Comparison of ENCODE assay signal across 8 mouse cellular contexts in the genomic region with DNA sequence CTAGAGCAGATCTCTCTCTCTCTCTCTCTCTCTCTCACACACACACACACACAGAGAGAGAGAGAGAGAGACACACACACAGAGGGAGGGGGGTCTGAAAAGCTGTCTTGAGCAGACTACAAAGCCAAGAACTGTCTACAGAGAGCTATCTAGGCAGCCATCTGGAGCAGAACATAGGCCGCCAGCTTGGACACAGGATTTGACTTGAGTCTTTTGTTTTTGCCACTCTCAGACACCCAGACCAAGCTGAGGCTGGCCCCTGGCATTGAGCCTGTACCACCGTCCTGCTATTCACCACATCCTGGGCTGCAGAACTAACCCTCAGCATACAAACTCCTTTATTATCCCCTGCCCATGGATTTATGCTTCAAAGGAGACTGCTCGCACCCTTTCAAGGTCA. TPM values are rescaled to one million over a fixed set of nuclear protein-coding genes. Genes with fewer than 3 reads are reported as not detected.
A peak's percentile ranks its signal among the peaks of the same experiment; 100 is the strongest.
DNase-seq lines count a peak whose midpoint lies in the region; ATAC-seq lines count a peak whose summit lies in the region.

No protein-coding gene starts in this region.

- 66% methylated on average over 3 of the region's 3 CpGs for WGBS in heart, embryonic 11.5 days (ENCODE audit: insufficient replicate concordance)

- H3K9me3 ChIP-seq in heart, embryonic 11.5 days (replicated peaks; ENCODE audit: control insufficient read depth, low read length): no peaks in the 10 kb centered on the region

- 0 out of 2 replicates have a peak overlapping the region, but pooled peaks have one; percentile 40 for H3K9ac ChIP-seq in heart, embryonic 11.5 days (ENCODE audit: low read depth, low read length)

- no peak overlapping the region for H3K4me3 ChIP-seq in heart, embryonic 11.5 days (ENCODE audit: low read depth, low read length)

- no peak overlapping the region; the same call in 1 of the 2 replicates for H3K4me2 ChIP-seq in heart, embryonic 11.5 days

- peaks cover 51% of the 10 kb centered on the region for H3K4me1 ChIP-seq in heart, embryonic 11.5 days (ENCODE audit: control insufficient read depth, insufficient read depth, low read length)

- H3K27me3 ChIP-seq in heart, embryonic 11.5 days (ENCODE audit: control insufficient read depth, insufficient read depth, low read length): no peaks in the 10 kb centered on the region

- H3K36me3 ChIP-seq in heart, embryonic 11.5 days (ENCODE audit: control insufficient read depth, insufficient read depth, low read length): no peaks in the 10 kb centered on the region

- no peak for DNase-seq in heart, postnatal 36 days
- peak; percentile 90 for DNase-seq in 416B (ENCODE audit: low read depth)
- peak; percentile 66 to 69 for DNase-seq in cerebellum, postnatal 25 days
- DNase-seq in kidney, postnatal 14 days: peak; percentile 18
- no peak for DNase-seq in adrenal gland, postnatal 25 days
- no peak for DNase-seq in frontal cortex, postnatal 14 days (ENCODE audit: low spot score in 2 of 2)
- DNase-seq in spleen, postnatal 10 days (ENCODE audit: low spot score in 2 of 2): no peak

- H3K27ac ChIP-seq in heart, embryonic 11.5 days (ENCODE audit: low read depth, low read length): peak overlapping the region; percentile 50; the same call in 1 of the 2 replicates

- intact Hi-C loops in heart, postnatal 36 days (cut with DNase I): loop anchor here (1.0 to 5.0 kb wide), 2 partner anchors 20 to 33 kb away; a partner anchor contains a TSS

- no peak for ATAC-seq in heart, embryonic 11.5 days (replicated peaks; ENCODE audit: insufficient number of reproducible peaks, low FRiP score, low TSS enrichment)

RNA-seq across cellular contexts. Expression of a gene that starts 20.1 kb away (rescaled TPM):
- 108 and 128 TPM in 2 replicates for polyA plus RNA-seq in heart, embryonic 11.5 days (2014; fragmentation: Nextera tagmentation; extraction: Ambion mirVana)
- total RNA-seq in heart, postnatal 36 days (2021): 10 to 100 TPM; 74.6 to 79.7 TPM
- total RNA-seq in adrenal gland, postnatal 25 days (2021): 110 and 136 TPM in 2 replicates

RNA-seq across cellular contexts. Expression of a gene that starts 49.4 kb away (rescaled TPM):
- 24.9 and 32.8 TPM in 2 replicates for polyA plus RNA-seq in heart, embryonic 11.5 days (2014; fragmentation: Nextera tagmentation; extraction: Ambion mirVana)
- 10 to 100 TPM; 27.3 to 29.8 TPM for total RNA-seq in heart, postnatal 36 days (2021)
- total RNA-seq in adrenal gland, postnatal 25 days (2021): 44.1 and 51.4 TPM in 2 replicates

Comparison
In these comparisons a context has a peak if more than half of its experiments do, and no peak if none do; other contexts are left out.
1. DNase-seq: peak in 416B (single experiment), cerebellum, postnatal 25 days (2 of 2) and kidney, postnatal 14 days (single experiment); none in heart, postnatal 36 days (0 of 2), adrenal gland, postnatal 25 days (single experiment), frontal cortex, postnatal 14 days (0 of 2) and spleen, postnatal 10 days (0 of 2).